Mouse (Mus musculus): ENCODE results near the gene Exosc3. TPM values are rescaled to one million over a fixed set of nuclear protein-coding genes. Genes with fewer than 3 reads are reported as not detected.

Gene Exosc3
- total and polyA plus RNA-seq, 3 experiments, result 166 to 184 TPM; not detected in 1

- peak; percentile 89 for TF ChIP-seq NELFE (IDR thresholded peaks at IDR 0.05; ENCODE audit: low read depth, low read length)
- TF ChIP-seq MYC (IDR thresholded peaks at IDR 0.05; ENCODE audit: low read depth, low read length), result no peak
- TF ChIP-seq MAFK (IDR thresholded peaks at IDR 0.05; ENCODE audit: borderline replicate concordance, low read depth, low read length), result no peak
- TF ChIP-seq MYB (IDR thresholded peaks at IDR 0.05; ENCODE audit: low read depth, low read length), result no peak
These were observed 773 bp downstream of the Exosc3 start, which contains the start of gene Dcaf10 (continued) for GRCm38 (mm10) chr4:45341669-45342249.

- DNase-seq (ENCODE audit: low read depth, low spot score), result peak; percentile 54
- Histone ChIP-seq H3K4me1 (ENCODE audit: control insufficient read depth in 1 of 2, insufficient read depth in 2 of 2, low read length in 2 of 2) (peaks cover 8 to 14% of the 10 kb centered on the region in 2 experiments), H3K9ac (ENCODE audit: control insufficient read depth, low read depth, low read length, poor library complexity, severe bottlenecking) (peak overlapping the region; percentile 70), H3K9me3 (replicated peaks; ENCODE audit: insufficient read depth, low read length) (no peaks in the 10 kb centered on the region), H3K79me2 (ENCODE audit: control insufficient read depth, insufficient read depth, low read length, poor library complexity) (peaks cover 22% of the 10 kb centered on the region), H3K27me3 (ENCODE audit: control insufficient read depth in 1 of 2, insufficient read depth in 2 of 2, low read length in 2 of 2) (peaks cover 0 to 1% of the 10 kb centered on the region in 2 experiments; a peak in 1 of 4 replicates), H3K36me3 (ENCODE audit: control insufficient read depth in 1 of 2, insufficient read depth in 2 of 2, low read length in 2 of 2) (peaks cover 2 to 13% of the 10 kb centered on the region in 2 experiments; a peak in 3 of 4 replicates), H3K27ac (ENCODE audit: control insufficient read depth, low read depth, low read length) (no peak overlapping the region), H3K4me3 (ENCODE audit: control insufficient read depth in 1 of 2, insufficient read depth in 1 of 2, low read depth in 2 of 2, low read length in 2 of 2) (peak overlapping the region; percentile 63 to 96)
- TF ChIP-seq POLR2A (IDR thresholded peaks at IDR 0.05; ENCODE audit: control insufficient read depth in 1 of 2, insufficient read depth in 1 of 2, low read depth in 1 of 2, low read length in 2 of 2, poor library complexity in 1 of 2) (no peak), SIN3A (IDR thresholded peaks at IDR 0.05; ENCODE audit: low read length) (no peak), ELF1 (IDR thresholded peaks at IDR 0.05; ENCODE audit: low read depth, low read length) (no peak), MAX (IDR thresholded peaks at IDR 0.05; ENCODE audit: low read length) (no peak), JUND (IDR thresholded peaks at IDR 0.05; ENCODE audit: low read depth, low read length) (no peak), POLR2AphosphoS2 (IDR thresholded peaks at IDR 0.05; ENCODE audit: low read length) (no peak), MXI1 (IDR thresholded peaks at IDR 0.05; ENCODE audit: low read depth, low read length) (no peak), GATA1 (IDR thresholded peaks at IDR 0.05; ENCODE audit: low read depth, low read length) (no peak; the same call in 1 of the 2 replicates), POLR2AphosphoS5 (IDR thresholded peaks at IDR 0.05; ENCODE audit: borderline replicate concordance, low read depth, low read length) (no peak), CHD2 (IDR thresholded peaks at IDR 0.05; ENCODE audit: low read length) (no peak), ZKSCAN1 (IDR thresholded peaks at IDR 0.05; ENCODE audit: low read depth, low read length) (no peak), CTCF (IDR thresholded peaks at IDR 0.05 in 2 of 3, conservative IDR thresholded peaks at IDR 0.05 in 1 of 3; ENCODE audit: control insufficient read depth in 1 of 3, insufficient read depth in 1 of 3, low read depth in 2 of 3, low read length in 3 of 3, poor library complexity in 1 of 3, severe bottlenecking in 1 of 3) (no peak)
These were observed 1.3 kb downstream of the Exosc3 start for GRCm38 (mm10) chr4:45341226-45341625.

GRCm38 (mm10) chr4:45332466-45332865 is 10.1 kb downstream of the Exosc3 start:
- Histone ChIP-seq H3K27me3 (ENCODE audit: control insufficient read depth in 1 of 2, insufficient read depth in 2 of 2, low read length in 2 of 2) (peaks cover 0 to 5% of the 10 kb centered on the region in 2 experiments; a peak in 3 of 4 replicates), H3K4me3 (ENCODE audit: control insufficient read depth in 1 of 2, insufficient read depth in 1 of 2, low read depth in 2 of 2, low read length in 2 of 2) (no peak overlapping the region), H3K4me1 (ENCODE audit: control insufficient read depth in 1 of 2, insufficient read depth in 2 of 2, low read length in 2 of 2) (0 out of 4 replicates have a peak, but pooled peaks cover 0 to 8% of the 10 kb centered on the region in 2 experiments), H3K36me3 (ENCODE audit: control insufficient read depth in 1 of 2, insufficient read depth in 2 of 2, low read length in 2 of 2) (peaks cover 0 to 7% of the 10 kb centered on the region in 2 experiments; a peak in 2 of 4 replicates), H3K27ac (ENCODE audit: control insufficient read depth, low read depth, low read length) (no peak overlapping the region), H3K79me2 (ENCODE audit: control insufficient read depth, insufficient read depth, low read length, poor library complexity) (no peaks in the 10 kb centered on the region), H3K9ac (ENCODE audit: control insufficient read depth, low read depth, low read length, poor library complexity, severe bottlenecking) (no peak overlapping the region), H3K9me3 (replicated peaks; ENCODE audit: insufficient read depth, low read length) (no peaks in the 10 kb centered on the region)
- TF ChIP-seq CTCF (IDR thresholded peaks at IDR 0.05 in 2 of 3, conservative IDR thresholded peaks at IDR 0.05 in 1 of 3; ENCODE audit: control insufficient read depth in 1 of 3, insufficient read depth in 1 of 3, low read depth in 2 of 3, low read length in 3 of 3, poor library complexity in 1 of 3, severe bottlenecking in 1 of 3), result no peak
- TF ChIP-seq MXI1 (IDR thresholded peaks at IDR 0.05; ENCODE audit: low read depth, low read length), result no peak
- no peak for TF ChIP-seq POLR2A (IDR thresholded peaks at IDR 0.05; ENCODE audit: control insufficient read depth in 1 of 2, insufficient read depth in 1 of 2, low read depth in 1 of 2, low read length in 2 of 2, poor library complexity in 1 of 2)
- no peak for TF ChIP-seq NELFE (IDR thresholded peaks at IDR 0.05; ENCODE audit: low read depth, low read length)
- no peak for TF ChIP-seq RAD21 (IDR thresholded peaks at IDR 0.05; ENCODE audit: low read depth, low read length)
- no peak for TF ChIP-seq ELF1 (IDR thresholded peaks at IDR 0.05; ENCODE audit: low read depth, low read length)
- no peak for TF ChIP-seq CHD2 (IDR thresholded peaks at IDR 0.05; ENCODE audit: low read length)
- TF ChIP-seq E2F4 (IDR thresholded peaks at IDR 0.05; ENCODE audit: borderline replicate concordance, low read depth, low read length), result no peak
- TF ChIP-seq POLR2AphosphoS5 (IDR thresholded peaks at IDR 0.05; ENCODE audit: borderline replicate concordance, low read depth, low read length), result no peak
- TF ChIP-seq HCFC1 (IDR thresholded peaks at IDR 0.05; ENCODE audit: low read depth, low read length), result no peak
- no peak for TF ChIP-seq MAX (IDR thresholded peaks at IDR 0.05; ENCODE audit: low read length)
- TF ChIP-seq ZMIZ1 (IDR thresholded peaks at IDR 0.05; ENCODE audit: low read depth, low read length), result no peak
- TF ChIP-seq SIN3A (IDR thresholded peaks at IDR 0.05; ENCODE audit: low read length), result no peak
- TF ChIP-seq KAT2A (conservative IDR thresholded peaks at IDR 0.05; ENCODE audit: low read depth, low read length), result no peak
- no peak for TF ChIP-seq MEF2A (IDR thresholded peaks at IDR 0.05; ENCODE audit: extremely low read depth, insufficient replicate concordance, low read depth, low read length, poor library complexity, severe bottlenecking)
- no peak for TF ChIP-seq RCOR1 (IDR thresholded peaks at IDR 0.05; ENCODE audit: low read depth, low read length)
- TF ChIP-seq TCF12 (IDR thresholded peaks at IDR 0.05; ENCODE audit: low read depth, low read length), result no peak
- TF ChIP-seq GABPA (IDR thresholded peaks at IDR 0.05; ENCODE audit: low read depth, low read length), result no peak
- no peak for TF ChIP-seq GATA1 (IDR thresholded peaks at IDR 0.05; ENCODE audit: low read depth, low read length)
- peak; percentile 78 for DNase-seq (ENCODE audit: low read depth, low spot score)

Data from MEL (cell line).